Mouse (Mus musculus) embryo, embryonic 11.5 days (tissue): ENCODE results near the gene Hagh.

Experiments used
- DNase-seq: peaks from one replicate; pipeline ENCODE4 v3.0.0-alpha.2; 2012; ENCODE audit warnings: low read depth, low spot score

The Hagh gene

GRCm38 (mm10) chr17:24850065-24850772, 10.3 kb downstream of the Hagh start, which contains the start of gene Fahd1:
Fahd1 (minus strand) TSS chr17:24850364.
- DNase-seq = peak; percentile 94

- DNase-seq = no peak
These were observed 10.8 kb downstream of the Hagh start for GRCm38 (mm10) chr17:24850773-24851127.

- DNase-seq = no peak
These were observed 11.6 kb downstream of the Hagh start for GRCm38 (mm10) chr17:24851381-24852125.

- DNase-seq = no peak
These were observed 16.0 kb downstream of the Hagh start for GRCm38 (mm10) chr17:24855838-24856464.

GRCm38 (mm10) chr17:24856589-24856988, 16.6 kb downstream of the Hagh start:
- DNase-seq = no peak

- DNase-seq = no peak
These were observed 18.0 kb downstream of the Hagh start for GRCm38 (mm10) chr17:24857831-24858470.

- DNase-seq = no peak
These were observed 19.0 kb downstream of the Hagh start for GRCm38 (mm10) chr17:24858967-24859366.

GRCm38 (mm10) chr17:24860076-24860475, 20.1 kb downstream of the Hagh start:
- no peak for DNase-seq

GRCm38 (mm10) chr17:24861785-24862184, 21.8 kb downstream of the Hagh start:
- DNase-seq = no peak

- no peak for DNase-seq
These were observed 25.8 kb downstream of the Hagh start, which contains the start of gene Igfals for GRCm38 (mm10) chr17:24865776-24866175. Igfals (plus strand) TSS chr17:24865997.

GRCm38 (mm10) chr17:24867914-24868313, 28.0 kb downstream of the Hagh start:
- DNase-seq = no peak

- no peak for DNase-seq
These were observed 33.9 kb downstream of the Hagh start for GRCm38 (mm10) chr17:24873695-24874404.

- DNase-seq = no peak
These were observed 34.4 kb downstream of the Hagh start for GRCm38 (mm10) chr17:24874405-24874745.

- DNase-seq = no peak
These were observed 35.0 kb downstream of the Hagh start for GRCm38 (mm10) chr17:24874989-24875388.

- no peak for DNase-seq
These were observed 37.6 kb downstream of the Hagh start for GRCm38 (mm10) chr17:24877336-24878116.

- no peak for DNase-seq
These were observed 38.1 kb downstream of the Hagh start for GRCm38 (mm10) chr17:24878117-24878397.

GRCm38 (mm10) chr17:24878531-24878930, 38.6 kb downstream of the Hagh start:
- DNase-seq = no peak

GRCm38 (mm10) chr17:24881738-24882440, 41.9 kb downstream of the Hagh start:
- no peak for DNase-seq

GRCm38 (mm10) chr17:24884391-24884790, 44.4 kb downstream of the Hagh start:
- DNase-seq = no peak
